Mouse (Mus musculus): ENCODE data around the gene Ccdc190.

GRCm38 (mm10) chr1:169893976-169894375 lies 34.5 kb upstream of the Ccdc190 start:
- TF ChIP-seq CTCF (IDR thresholded peaks at IDR 0.05; ENCODE audit: borderline replicate concordance, extremely low read depth, insufficient read depth, insufficient read length) = no peak
- TF ChIP-seq POLR2A (IDR thresholded peaks at IDR 0.05; ENCODE audit: borderline replicate concordance, extremely low read depth, insufficient read depth, insufficient read length, poor library complexity, severe bottlenecking) = no peak

Measured in brain, embryonic 14.5 days (tissue).